Mouse (Mus musculus): ENCODE results near the gene Gm20747. TPM values are rescaled to one million over a fixed set of nuclear protein-coding genes. Genes with fewer than 3 reads are reported as not detected.
"Not testable (repeated sequence)": the region's sequence is repeated elsewhere in the genome, so short reads cannot be mapped to it uniquely, and the experiment has no call there.

Gm20747 gene
- not detected in 2 replicates for polyA plus RNA-seq (2012; rRNA removed)

GRCm38 (mm10) chrY:53418191-53418590, at the start of gene Gm20747:
Gene Gm20747, minus strand, starts transcription at chrY:53418291.
- H3K4me3 ChIP-seq (ENCODE audit: insufficient read depth, low read depth, low read length); H3K36me3 ChIP-seq (ENCODE audit: control insufficient read depth, insufficient read depth, low read length); H3K27ac ChIP-seq (ENCODE audit: insufficient read depth, low read depth, low read length); H3K27me3 ChIP-seq (replicated peaks; ENCODE audit: control insufficient read depth, insufficient read depth, low read length); H3K4me1 ChIP-seq (ENCODE audit: control insufficient read depth, insufficient read depth, low read length); DNase-seq: not testable (repeated sequence)
- WGBS = no CpG with 5 or more reads among the region's 3 CpGs

Data from kidney, adult 2 months (tissue).